Mouse (Mus musculus) spleen, adult 12 weeks (tissue): ENCODE measurements around the gene Sec14l3.
"Not testable (repeated sequence)": the region's sequence is repeated elsewhere in the genome, so short reads cannot be mapped to it uniquely, and the experiment has no call there.

Experiments
- DNase-seq: peaks from one replicate; pipeline ENCODE4 v3.0.0; 2022; ENCODE audit warnings: low spot score

The Sec14l3 gene

GRCm38 (mm10) chr11:4101851-4102250, 37.2 kb downstream of the Sec14l3 start:
- DNase-seq = no peak

DNA sequence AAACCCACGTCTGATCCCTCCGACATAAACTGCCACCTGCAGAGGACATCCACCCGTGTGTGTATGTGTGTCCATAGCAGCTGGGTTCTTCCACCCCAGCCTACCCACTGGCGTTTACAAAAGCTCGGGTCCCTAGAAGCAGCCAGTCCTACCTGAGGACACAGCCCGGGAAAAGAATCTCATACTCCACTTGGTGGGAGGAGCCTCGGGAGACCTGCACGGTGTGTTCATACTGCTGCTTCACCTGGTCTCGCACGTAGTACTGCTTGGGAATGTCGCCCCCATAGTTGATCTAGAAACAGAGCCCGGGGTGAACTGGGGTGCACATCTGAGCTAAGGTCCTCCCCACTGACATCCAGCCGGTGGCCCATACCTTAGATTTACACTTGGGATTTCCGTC, 38.9 kb downstream of the Sec14l3 start:
- DNase-seq = no peak

DNA sequence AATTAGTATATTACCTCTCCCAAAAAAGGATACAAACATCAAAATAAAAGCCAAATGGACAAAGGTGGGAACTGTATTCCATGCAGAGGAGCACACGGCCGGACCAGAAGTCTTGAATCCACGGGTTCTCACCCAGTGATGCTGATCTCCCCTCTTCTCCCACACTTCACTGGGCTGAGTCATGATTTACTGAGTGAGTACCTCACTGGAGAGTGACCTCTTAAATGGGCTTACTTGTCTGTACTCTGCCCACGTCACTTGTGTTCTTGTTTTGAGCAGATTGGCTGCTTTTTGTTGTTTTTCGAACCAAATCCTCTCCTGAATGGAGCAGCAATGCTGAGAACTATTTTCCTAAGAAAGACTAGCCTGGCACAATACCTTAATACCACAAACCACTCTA, 40.3 kb downstream of the Sec14l3 start:
- DNase-seq = no peak

DNA sequence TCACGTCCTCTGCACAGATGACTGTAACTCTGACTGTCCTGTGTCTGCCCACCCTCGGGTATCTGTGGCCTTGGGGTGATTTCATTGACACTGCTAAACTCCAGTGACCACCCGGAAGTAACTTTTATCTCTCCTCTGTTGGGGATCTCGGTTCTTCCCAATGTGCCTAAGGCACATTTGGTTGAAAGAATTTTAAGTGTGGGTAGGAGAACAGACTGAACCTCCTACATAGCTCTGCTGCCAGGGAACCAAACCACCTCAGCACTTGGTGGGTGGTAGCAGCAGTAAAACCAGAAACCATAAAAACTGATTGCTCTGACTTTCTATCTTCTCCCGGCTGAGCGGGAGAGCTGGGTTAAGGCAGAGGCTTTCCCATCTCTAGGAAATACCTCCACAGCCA, 40.8 kb downstream of the Sec14l3 start:
- no peak for DNase-seq

- DNase-seq = not testable (repeated sequence)
Measured at GRCm38 (mm10) chr11:4107901-4108300, 43.3 kb downstream of the Sec14l3 start.

DNA sequence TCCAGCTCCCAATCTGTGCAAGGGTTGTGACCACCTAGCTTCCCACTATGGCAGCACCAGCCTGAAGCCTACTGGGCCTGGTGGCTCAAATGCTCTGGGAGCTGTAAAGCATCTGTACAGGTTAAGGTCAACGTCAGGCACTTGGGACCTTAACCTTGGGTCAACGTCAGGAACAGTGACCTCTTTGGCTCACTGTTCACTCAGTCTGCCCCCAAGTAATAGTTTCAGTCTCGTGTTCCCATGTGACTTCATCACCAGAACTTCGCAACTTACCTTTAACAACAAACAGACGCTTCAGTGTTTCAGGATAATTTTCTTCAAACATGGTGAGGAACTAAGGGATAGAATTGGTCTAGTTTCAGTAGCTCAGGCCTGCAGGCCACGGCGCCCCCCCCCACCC, 44.0 kb downstream of the Sec14l3 start:
- DNase-seq = no peak

- no peak for DNase-seq
Measured at GRCm38 (mm10) chr11:4112033-4112432, 47.4 kb downstream of the Sec14l3 start.

DNA sequence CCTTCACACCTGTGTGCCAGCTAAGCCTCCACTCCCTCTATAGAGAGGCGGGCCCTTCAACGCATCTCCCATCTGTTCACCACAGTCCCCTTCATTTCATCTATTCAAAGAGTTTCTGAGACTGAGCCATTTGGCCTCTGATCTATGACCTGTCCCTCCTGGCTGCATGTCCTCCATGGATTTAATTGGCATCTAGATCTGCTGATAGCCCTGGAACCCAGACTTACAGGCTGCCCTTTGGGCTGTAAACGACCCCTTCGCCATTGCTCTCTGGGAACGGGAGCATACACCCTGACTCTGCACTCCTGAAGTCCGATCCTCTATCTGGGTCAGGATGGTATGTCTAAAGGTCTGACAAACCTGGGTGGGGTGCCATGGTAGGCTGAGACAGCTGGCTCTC, 48.2 kb downstream of the Sec14l3 start:
- DNase-seq = no peak

GRCm38 (mm10) chr11:4113496-4113895, 48.9 kb downstream of the Sec14l3 start:
- DNase-seq = no peak

GRCm38 (mm10) chr11:4113970-4114369, 49.3 kb downstream of the Sec14l3 start:
- DNase-seq = no peak

DNA sequence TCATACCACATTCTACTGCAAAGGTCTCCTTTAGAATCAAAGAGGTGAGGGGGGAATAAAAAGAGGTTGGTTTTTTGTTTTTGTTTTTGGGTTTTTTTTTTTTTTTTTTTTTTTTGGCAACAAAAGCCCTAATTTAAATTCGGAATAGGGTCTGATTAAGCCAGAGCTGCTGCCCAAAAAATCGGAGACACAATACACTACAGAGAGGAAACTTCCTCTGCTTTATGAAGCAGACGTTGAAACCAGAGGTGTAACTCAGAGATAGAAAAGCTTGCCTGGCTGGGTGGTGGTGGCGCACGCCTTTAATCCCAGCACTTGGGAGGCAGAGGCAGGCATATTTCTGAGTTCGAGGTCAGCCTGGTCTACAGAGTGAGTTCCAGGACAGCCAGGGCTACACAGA, 49.9 kb downstream of the Sec14l3 start:
- DNase-seq = not testable (repeated sequence)

DNA sequence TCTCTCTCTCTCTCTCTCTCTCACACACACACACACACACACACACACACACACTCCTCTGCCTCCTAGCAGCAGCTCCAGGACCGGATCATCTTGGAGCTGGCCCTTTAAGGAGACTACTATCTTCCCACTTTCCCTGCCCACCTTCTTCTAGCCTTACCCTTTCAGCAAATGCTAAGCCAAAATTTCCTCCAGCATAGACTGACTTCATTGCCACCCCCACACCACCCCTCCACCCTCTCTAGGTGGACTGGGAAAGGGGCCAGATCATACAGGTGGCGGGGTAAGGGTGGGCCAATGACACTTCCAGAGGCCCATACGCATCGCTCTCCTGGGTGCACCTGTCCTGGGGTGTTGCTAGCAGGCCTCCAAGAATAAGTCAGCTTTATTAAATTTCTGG, 50.8 kb downstream of the Sec14l3 start:
- DNase-seq = no peak

- DNase-seq = peak; percentile 42
Measured at GRCm38 (mm10) chr11:4116458-4117141, 52.0 kb downstream of the Sec14l3 start.

GRCm38 (mm10) chr11:4117372-4118071, 52.9 kb downstream of the Sec14l3 start:
- DNase-seq = peak; percentile 34

- DNase-seq = peak; percentile 77
Measured at GRCm38 (mm10) chr11:4118081-4118921, 53.7 kb downstream of the Sec14l3 start.

GRCm38 (mm10) chr11:4119635-4120034, 55.0 kb downstream of the Sec14l3 start:
- DNase-seq = no peak

DNA sequence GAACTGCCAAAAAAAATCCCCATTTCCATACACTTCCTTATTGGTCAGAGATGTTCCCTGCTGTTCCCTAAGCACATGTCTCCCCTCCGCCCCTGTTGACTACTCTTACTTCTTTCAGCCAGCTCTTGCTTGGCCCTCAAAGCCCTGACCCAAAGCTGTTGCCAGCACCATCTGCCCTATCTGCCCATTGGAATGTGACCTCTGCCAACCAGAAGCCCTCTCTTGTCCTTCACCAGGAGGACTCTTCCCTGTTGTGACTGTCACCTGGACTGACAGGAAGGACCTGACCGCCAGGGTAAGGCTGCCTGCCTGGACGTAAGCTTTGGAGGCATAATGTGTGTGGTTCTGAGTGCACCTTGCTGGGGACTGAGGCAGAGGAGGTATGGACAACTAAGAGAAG, 57.0 kb downstream of the Sec14l3 start:
- DNase-seq = no peak

- no peak for DNase-seq
Measured at GRCm38 (mm10) chr11:4122226-4122625, 57.6 kb downstream of the Sec14l3 start.

DNA sequence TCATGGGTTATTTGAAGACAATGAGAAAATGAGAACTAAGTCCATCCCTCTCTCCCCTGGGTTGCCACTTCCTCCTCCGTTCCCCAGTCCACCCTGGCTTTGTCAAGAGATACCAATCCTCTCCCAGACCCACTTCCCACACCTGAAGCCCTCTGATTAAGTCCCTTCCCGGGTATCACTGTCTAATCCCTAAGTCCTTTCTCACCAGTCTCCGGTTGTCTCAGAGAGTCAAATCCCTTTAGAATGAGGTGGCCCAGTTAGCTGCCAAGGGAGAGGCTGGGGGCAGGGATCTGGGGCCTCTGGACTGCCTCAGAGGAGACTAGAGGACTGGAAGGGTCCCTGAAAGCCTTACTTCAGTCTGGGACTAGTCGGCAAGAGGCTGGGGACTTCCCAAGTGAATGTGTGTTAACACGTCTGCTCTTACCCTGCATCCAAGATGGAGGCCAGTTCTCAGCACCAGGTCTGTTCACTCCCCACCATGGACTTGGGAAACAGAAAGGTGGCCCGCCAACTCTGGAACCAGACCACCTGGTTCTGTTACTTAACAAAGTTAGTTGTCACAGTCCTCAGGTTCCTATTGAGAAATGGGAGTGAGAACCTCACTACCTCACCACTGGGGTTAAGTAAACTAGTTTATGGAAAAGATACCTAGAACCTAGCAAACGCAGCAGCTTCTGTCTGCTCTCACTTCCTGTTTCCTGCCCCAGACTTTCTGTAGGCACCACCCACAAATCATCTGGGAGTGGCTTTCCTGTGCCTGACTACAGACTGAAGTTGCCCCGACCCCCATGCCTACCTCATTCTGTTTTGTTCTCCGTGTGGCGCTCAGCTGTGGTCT, 58.3 kb downstream of the Sec14l3 start, which contains the start of gene Sec14l2:
Sec14l2 (minus strand) TSS at position 674 of the 838 bp plus-strand sequence.
- peak; percentile 32 for DNase-seq

- peak; percentile 64 for DNase-seq
Measured at GRCm38 (mm10) chr11:4123922-4124321, 59.3 kb downstream of the Sec14l3 start.

DNA sequence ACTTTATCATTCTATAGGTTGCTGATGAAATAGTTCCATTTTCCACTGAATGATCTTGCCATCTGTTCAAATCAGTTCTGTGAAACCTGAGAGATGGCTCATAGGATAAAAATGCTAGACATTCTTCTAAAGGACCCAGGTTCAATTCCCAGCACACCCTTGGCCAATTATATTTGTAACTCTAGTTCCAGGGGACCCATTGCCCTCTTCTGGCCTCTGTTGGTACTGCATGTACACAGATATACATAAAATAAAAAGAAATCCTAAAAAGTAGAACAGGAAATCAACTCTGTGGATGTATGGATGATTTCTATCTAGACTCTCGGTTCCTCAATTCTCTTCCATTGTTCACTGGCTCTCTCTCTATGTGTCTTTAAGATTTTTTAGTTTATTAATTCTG, 62.4 kb downstream of the Sec14l3 start:
- DNase-seq = no peak
